Mouse (Mus musculus): Measurements from ENCODE around the gene Nemp1.
"Not testable (repeated sequence)": the region's sequence is repeated elsewhere in the genome, so short reads cannot be mapped to it uniquely, and the experiment has no call there.

Nemp1 gene

GRCm38 (mm10) chr10:127652906-127653638, 13.6 kb upstream of the Nemp1 start:
- no peak for DNase-seq

- DNase-seq = no peak
These were observed 11.6 kb upstream of the Nemp1 start for GRCm38 (mm10) chr10:127654970-127655579.

GRCm38 (mm10) chr10:127657617-127658016, 9.1 kb upstream of the Nemp1 start:
- DNase-seq = not testable (repeated sequence)

GRCm38 (mm10) chr10:127658076-127658475, 8.6 kb upstream of the Nemp1 start:
- no peak for DNase-seq

GRCm38 (mm10) chr10:127659551-127659950, 7.2 kb upstream of the Nemp1 start:
- DNase-seq = no peak

- peak; percentile 33 for DNase-seq
These were observed 5.3 kb upstream of the Nemp1 start for GRCm38 (mm10) chr10:127661291-127661914.

- peak; percentile 77 for DNase-seq
These were observed 4.6 kb upstream of the Nemp1 start for GRCm38 (mm10) chr10:127661915-127662663.

- DNase-seq = peak; percentile 77
These were observed 3.9 kb upstream of the Nemp1 start for GRCm38 (mm10) chr10:127662666-127663253.

GRCm38 (mm10) chr10:127663590-127663989, 3.1 kb upstream of the Nemp1 start:
- no peak for DNase-seq

- no peak for DNase-seq
These were observed 2.5 kb upstream of the Nemp1 start for GRCm38 (mm10) chr10:127664166-127664565.

GRCm38 (mm10) chr10:127664891-127665290, 1.8 kb upstream of the Nemp1 start:
- DNase-seq = no peak

GRCm38 (mm10) chr10:127665366-127666181, 1.1 kb upstream of the Nemp1 start:
- DNase-seq = peak; percentile 46

GRCm38 (mm10) chr10:127667269-127668092, 780 bp downstream of the Nemp1 start:
- DNase-seq = peak; percentile 69

- DNase-seq = peak; percentile 86
These were observed 1.7 kb downstream of the Nemp1 start, which contains the start of gene Nab2 for GRCm38 (mm10) chr10:127668093-127669050. TSS of gene Nab2 (minus strand) at chr10:127668568.

GRCm38 (mm10) chr10:127669170-127669569, 2.5 kb downstream of the Nemp1 start:
- peak; percentile 49 for DNase-seq

GRCm38 (mm10) chr10:127670185-127670584, 3.5 kb downstream of the Nemp1 start:
- DNase-seq = no peak

GRCm38 (mm10) chr10:127671276-127671675, 4.6 kb downstream of the Nemp1 start:
- peak; percentile 73 for DNase-seq

- DNase-seq = no peak
These were observed 7.5 kb downstream of the Nemp1 start for GRCm38 (mm10) chr10:127674046-127674655.
